Mouse (Mus musculus): ENCODE data around the gene Npffr2. TPM values are rescaled to one million over a fixed set of nuclear protein-coding genes. Genes with fewer than 3 reads are reported as not detected.
A peak's percentile ranks its signal among the peaks of the same experiment; 100 is the strongest.
"Not testable (repeated sequence)": the region's sequence is repeated elsewhere in the genome, so short reads cannot be mapped to it uniquely, and the experiment has no call there.

Npffr2 gene
- not detected in 2 replicates for polyA plus RNA-seq (2011; ENCODE audit: insufficient read length, low read depth, missing spikeins)

- no peak for TF ChIP-seq POLR2A (IDR thresholded peaks at IDR 0.05; ENCODE audit: low read depth, low read length)
- TF ChIP-seq CTCF (IDR thresholded peaks at IDR 0.05; ENCODE audit: borderline replicate concordance, insufficient read depth, low read length): no peak
- Histone ChIP-seq H3K27ac (ENCODE audit: insufficient read depth, low read length) (no peak within 1 kb of the TSS), H3K4me1 (ENCODE audit: control insufficient read depth, insufficient read depth, low read length) (no peaks in the 10 kb centered on the region), H3K4me3 (ENCODE audit: insufficient read depth, low read length) (peak within 1 kb of the TSS; percentile 10; the same call in 1 of the 2 replicates)
These were observed at the start of gene Npffr2 for GRCm38 (mm10) chr5:89526878-89527578. Gene Npffr2 (plus strand): TSS chr5:89527429.

- H3K27ac ChIP-seq (ENCODE audit: insufficient read depth, low read length): no peak overlapping the region
- H3K4me1 ChIP-seq (ENCODE audit: control insufficient read depth, insufficient read depth, low read length): no peaks in the 10 kb centered on the region
- no peak overlapping the region for H3K4me3 ChIP-seq (ENCODE audit: insufficient read depth, low read length)
- TF ChIP-seq POLR2A (IDR thresholded peaks at IDR 0.05; ENCODE audit: low read depth, low read length) (no peak), CTCF (IDR thresholded peaks at IDR 0.05; ENCODE audit: borderline replicate concordance, insufficient read depth, low read length) (no peak)
These were observed 34.7 kb upstream of the Npffr2 start for GRCm38 (mm10) chr5:89492560-89492959.

GRCm38 (mm10) chr5:89500182-89500581, 27.0 kb upstream of the Npffr2 start:
- no peak overlapping the region for H3K27ac ChIP-seq (ENCODE audit: insufficient read depth, low read length)
- H3K4me1 ChIP-seq (ENCODE audit: control insufficient read depth, insufficient read depth, low read length): no peaks in the 10 kb centered on the region
- no peak for TF ChIP-seq CTCF (IDR thresholded peaks at IDR 0.05; ENCODE audit: borderline replicate concordance, insufficient read depth, low read length)
- TF ChIP-seq POLR2A (IDR thresholded peaks at IDR 0.05; ENCODE audit: low read depth, low read length): no peak
- H3K4me3 ChIP-seq (ENCODE audit: insufficient read depth, low read length): no peak overlapping the region

DNA sequence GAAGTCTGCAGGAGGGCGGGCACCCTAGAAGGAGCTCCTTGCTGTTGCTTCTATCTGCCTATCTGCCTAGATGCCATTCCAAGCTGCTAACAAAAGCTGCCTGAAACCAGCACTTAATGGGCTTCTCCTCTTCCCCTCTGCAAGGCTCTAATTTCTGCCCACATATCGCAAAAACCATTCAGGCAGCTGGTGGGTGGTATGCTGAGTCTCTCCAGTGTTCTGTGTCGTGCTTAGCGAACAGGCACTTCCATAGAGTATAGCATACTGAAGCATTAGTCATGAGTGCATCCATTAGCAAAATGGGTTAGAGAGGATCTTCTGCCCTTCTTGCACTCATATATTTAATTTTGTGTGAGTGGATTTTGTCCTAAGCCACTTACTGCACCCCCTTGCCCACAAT, 8.6 kb upstream of the Npffr2 start:
- TF ChIP-seq POLR2A (IDR thresholded peaks at IDR 0.05; ENCODE audit: low read depth, low read length) (no peak), CTCF (IDR thresholded peaks at IDR 0.05; ENCODE audit: borderline replicate concordance, insufficient read depth, low read length) (no peak)
- Histone ChIP-seq H3K4me1 (ENCODE audit: control insufficient read depth, insufficient read depth, low read length) (no peaks in the 10 kb centered on the region), H3K27ac (ENCODE audit: insufficient read depth, low read length) (no peak overlapping the region), H3K4me3 (ENCODE audit: insufficient read depth, low read length) (no peak overlapping the region)

DNA sequence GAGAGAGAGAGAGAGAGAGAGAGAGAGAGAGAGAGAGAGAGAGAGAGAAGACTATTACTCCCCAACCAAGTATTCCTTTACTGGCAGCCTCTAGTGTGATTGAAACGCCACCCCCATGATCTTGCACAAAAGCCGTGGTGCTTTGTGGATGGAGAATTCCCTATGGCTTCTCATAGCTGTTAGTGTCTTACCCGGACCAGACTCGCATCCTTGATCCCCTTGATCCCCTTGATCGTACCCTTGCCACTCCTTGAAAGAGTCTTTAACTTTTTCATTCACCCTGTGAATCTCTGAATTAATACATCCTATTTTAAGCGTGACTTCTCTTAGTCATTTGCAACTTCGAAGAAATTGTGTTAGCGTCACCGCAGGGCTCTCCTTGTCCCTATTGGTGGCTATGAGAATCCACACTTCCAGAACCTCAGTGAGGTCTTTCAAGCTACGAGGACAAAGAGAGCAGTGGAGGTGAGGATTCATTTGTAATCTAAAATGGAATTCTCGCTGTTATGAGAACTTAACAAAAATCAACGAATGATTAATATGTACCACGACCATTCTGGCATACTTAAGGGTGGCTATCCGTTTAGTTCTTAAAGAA, 949 bp upstream of the Npffr2 start:
- no peak for TF ChIP-seq CTCF (IDR thresholded peaks at IDR 0.05; ENCODE audit: borderline replicate concordance, insufficient read depth, low read length)
- no peak for TF ChIP-seq POLR2A (IDR thresholded peaks at IDR 0.05; ENCODE audit: low read depth, low read length)
- Histone ChIP-seq H3K4me3 (ENCODE audit: insufficient read depth, low read length) (peak overlapping the region; percentile 10; the same call in 1 of the 2 replicates), H3K4me1 (ENCODE audit: control insufficient read depth, insufficient read depth, low read length) (no peaks in the 10 kb centered on the region), H3K27ac (ENCODE audit: insufficient read depth, low read length) (no peak overlapping the region)

- Histone ChIP-seq H3K4me3 (ENCODE audit: insufficient read depth, low read length) (no peak overlapping the region), H3K4me1 (ENCODE audit: control insufficient read depth, insufficient read depth, low read length) (no peaks in the 10 kb centered on the region), H3K27ac (ENCODE audit: insufficient read depth, low read length) (no peak overlapping the region)
- TF ChIP-seq POLR2A (IDR thresholded peaks at IDR 0.05; ENCODE audit: low read depth, low read length) (no peak), CTCF (IDR thresholded peaks at IDR 0.05; ENCODE audit: borderline replicate concordance, insufficient read depth, low read length) (no peak)
These were observed 1.7 kb downstream of the Npffr2 start for GRCm38 (mm10) chr5:89528951-89529350.

GRCm38 (mm10) chr5:89529391-89529790, 2.2 kb downstream of the Npffr2 start:
- Histone ChIP-seq H3K4me3 (ENCODE audit: insufficient read depth, low read length) (no peak overlapping the region), H3K27ac (ENCODE audit: insufficient read depth, low read length) (no peak overlapping the region), H3K4me1 (ENCODE audit: control insufficient read depth, insufficient read depth, low read length) (no peaks in the 10 kb centered on the region)
- TF ChIP-seq POLR2A (IDR thresholded peaks at IDR 0.05; ENCODE audit: low read depth, low read length) (no peak), CTCF (IDR thresholded peaks at IDR 0.05; ENCODE audit: borderline replicate concordance, insufficient read depth, low read length) (no peak)

- Histone ChIP-seq H3K27ac (ENCODE audit: insufficient read depth, low read length) (no peak overlapping the region), H3K4me3 (ENCODE audit: insufficient read depth, low read length) (no peak overlapping the region), H3K4me1 (ENCODE audit: control insufficient read depth, insufficient read depth, low read length) (no peaks in the 10 kb centered on the region)
- TF ChIP-seq POLR2A (IDR thresholded peaks at IDR 0.05; ENCODE audit: low read depth, low read length) (no peak), CTCF (IDR thresholded peaks at IDR 0.05; ENCODE audit: borderline replicate concordance, insufficient read depth, low read length) (no peak)
These were observed 8.8 kb downstream of the Npffr2 start for GRCm38 (mm10) chr5:89536018-89536417.

- no peaks in the 10 kb centered on the region for H3K4me1 ChIP-seq (ENCODE audit: control insufficient read depth, insufficient read depth, low read length)
- H3K27ac ChIP-seq (ENCODE audit: insufficient read depth, low read length): no peak overlapping the region
- H3K4me3 ChIP-seq (ENCODE audit: insufficient read depth, low read length): no peak overlapping the region
- TF ChIP-seq POLR2A (IDR thresholded peaks at IDR 0.05; ENCODE audit: low read depth, low read length) (no peak), CTCF (IDR thresholded peaks at IDR 0.05; ENCODE audit: borderline replicate concordance, insufficient read depth, low read length) (no peak)
These were observed 15.2 kb downstream of the Npffr2 start for GRCm38 (mm10) chr5:89542472-89542871.

DNA sequence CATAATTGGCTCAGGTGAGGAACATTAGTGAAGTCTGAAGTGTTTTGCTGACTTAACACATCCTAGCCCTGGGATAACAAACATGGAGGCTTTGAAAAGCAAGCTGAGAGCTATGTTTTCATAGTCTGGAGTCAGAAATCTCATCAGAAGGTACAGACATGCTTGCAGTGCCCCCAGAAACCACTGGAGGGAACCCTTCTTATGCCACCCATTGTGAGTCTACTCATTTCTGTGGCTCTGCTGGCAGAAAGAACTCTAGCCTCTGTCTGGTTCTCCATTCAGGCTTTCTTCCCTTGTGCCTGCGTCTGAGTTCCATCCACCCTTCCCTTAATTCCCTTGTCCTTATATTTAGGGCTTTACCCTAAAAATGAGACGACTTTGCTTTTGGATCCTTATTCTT, 16.2 kb downstream of the Npffr2 start:
- Histone ChIP-seq H3K4me3 (ENCODE audit: insufficient read depth, low read length) (no peak overlapping the region), H3K27ac (ENCODE audit: insufficient read depth, low read length) (no peak overlapping the region), H3K4me1 (ENCODE audit: control insufficient read depth, insufficient read depth, low read length) (no peaks in the 10 kb centered on the region)
- TF ChIP-seq POLR2A (IDR thresholded peaks at IDR 0.05; ENCODE audit: low read depth, low read length) (no peak), CTCF (IDR thresholded peaks at IDR 0.05; ENCODE audit: borderline replicate concordance, insufficient read depth, low read length) (0 out of 2 replicates have a peak, but pooled peaks have one; percentile 9)

- H3K4me1 ChIP-seq (ENCODE audit: control insufficient read depth, insufficient read depth, low read length); H3K4me3 ChIP-seq (ENCODE audit: insufficient read depth, low read length); H3K27ac ChIP-seq (ENCODE audit: insufficient read depth, low read length): not testable (repeated sequence)
These were observed 31.9 kb downstream of the Npffr2 start for GRCm38 (mm10) chr5:89559118-89559517.
